Comparison of ENCODE assay signal across 26 mouse cellular contexts in genomic region chr10:79585723-79586122, GRCm38 (mm10). TPM values are rescaled to one million over a fixed set of nuclear protein-coding genes. Genes with fewer than 3 reads are reported as not detected.
DNase-seq lines count a peak whose midpoint lies in the region; ATAC-seq lines count a peak whose summit lies in the region.
"Had no signal": no experiment of that assay in that cellular context is flagged by ENCODE, and none has a peak within 500 bp of the region (broad histone marks: within the 10 kb centered on the region; RNA-seq: fewer than 3 reads in every experiment).

No protein-coding gene starts in this region.

- no peaks in the 10 kb centered on the region for H3K27me3 ChIP-seq in forebrain, embryonic 11.5 days (ENCODE audit: control insufficient read depth, insufficient read depth, low read length)
- peaks cover 6% of the 10 kb centered on the region for H3K27me3 ChIP-seq in forebrain, embryonic 12.5 days
- H3K27me3 ChIP-seq in heart, embryonic 10.5 days (ENCODE audit: insufficient read depth, poor library complexity, severe bottlenecking), result peaks cover 17% of the 10 kb centered on the region
- peaks cover 30% of the 10 kb centered on the region; the same call in 1 of the 2 replicates for H3K27me3 ChIP-seq in heart, embryonic 12.5 days (replicated peaks)
- no peaks in the 10 kb centered on the region for H3K27me3 ChIP-seq in limb, embryonic 15.5 days
- no peaks in the 10 kb centered on the region for H3K27me3 ChIP-seq in limb, embryonic 10.5 days (ENCODE audit: low read depth, poor library complexity, severe bottlenecking)
- H3K27me3 ChIP-seq in hindbrain, embryonic 13.5 days, result no peaks in the 10 kb centered on the region
- H3K27me3 ChIP-seq: embryonic facial prominence, embryonic 12.5 days had no signal

- no peaks in the 10 kb centered on the region for H3K9me3 ChIP-seq in forebrain, embryonic 11.5 days (ENCODE audit: control insufficient read depth, low read length)
- no peaks in the 10 kb centered on the region for H3K9me3 ChIP-seq in forebrain, embryonic 12.5 days
- H3K9me3 ChIP-seq in heart, embryonic 10.5 days, result no peaks in the 10 kb centered on the region
- no peaks in the 10 kb centered on the region for H3K9me3 ChIP-seq in heart, embryonic 12.5 days (replicated peaks)
- no peaks in the 10 kb centered on the region for H3K9me3 ChIP-seq in limb, embryonic 15.5 days
- H3K9me3 ChIP-seq in limb, embryonic 10.5 days (replicated peaks), result no peaks in the 10 kb centered on the region
- no peaks in the 10 kb centered on the region for H3K9me3 ChIP-seq in hindbrain, embryonic 13.5 days
- H3K9me3 ChIP-seq: embryonic facial prominence, embryonic 12.5 days; forebrain, embryonic 10.5 days had no signal

- no peak overlapping the region for H3K9ac ChIP-seq in forebrain, embryonic 11.5 days (ENCODE audit: low read length)
- no peak overlapping the region for H3K9ac ChIP-seq in forebrain, embryonic 12.5 days
- H3K9ac ChIP-seq in heart, embryonic 12.5 days, result no peak overlapping the region
- H3K9ac ChIP-seq in limb, embryonic 15.5 days, result no peak overlapping the region
- no peak overlapping the region for H3K9ac ChIP-seq in hindbrain, embryonic 13.5 days
- H3K9ac ChIP-seq: embryonic facial prominence, embryonic 12.5 days had no signal

- H3K4me3 ChIP-seq in forebrain, embryonic 11.5 days (ENCODE audit: low read depth, low read length), result no peak overlapping the region
- H3K4me3 ChIP-seq in forebrain, embryonic 12.5 days (replicated peaks), result no peak overlapping the region
- H3K4me3 ChIP-seq in heart, embryonic 10.5 days, result no peak overlapping the region
- H3K4me3 ChIP-seq in heart, embryonic 12.5 days, result no peak overlapping the region
- no peak overlapping the region for H3K4me3 ChIP-seq in limb, embryonic 15.5 days
- no peak overlapping the region for H3K4me3 ChIP-seq in limb, embryonic 10.5 days
- H3K4me3 ChIP-seq in hindbrain, embryonic 13.5 days, result no peak overlapping the region
- H3K4me3 ChIP-seq: embryonic facial prominence, embryonic 12.5 days; erythroblast, embryonic 14.5 days; forebrain, embryonic 10.5 days had no signal

- no peaks in the 10 kb centered on the region for H3K4me1 ChIP-seq in forebrain, embryonic 11.5 days (replicated peaks; ENCODE audit: control insufficient read depth, insufficient read depth, low read length)
- no peaks in the 10 kb centered on the region for H3K4me1 ChIP-seq in forebrain, embryonic 12.5 days
- H3K4me1 ChIP-seq in heart, embryonic 10.5 days, result no peaks in the 10 kb centered on the region
- H3K4me1 ChIP-seq in heart, embryonic 12.5 days (replicated peaks), result no peaks in the 10 kb centered on the region
- no peaks in the 10 kb centered on the region for H3K4me1 ChIP-seq in limb, embryonic 15.5 days
- H3K4me1 ChIP-seq in limb, embryonic 10.5 days, result no peaks in the 10 kb centered on the region
- H3K4me1 ChIP-seq in hindbrain, embryonic 13.5 days (replicated peaks), result no peaks in the 10 kb centered on the region
- H3K4me1 ChIP-seq: embryonic facial prominence, embryonic 12.5 days; forebrain, embryonic 10.5 days had no signal

- no peaks in the 10 kb centered on the region for H3K36me3 ChIP-seq in forebrain, embryonic 11.5 days (ENCODE audit: control insufficient read depth, insufficient read depth, low read length)
- no peaks in the 10 kb centered on the region for H3K36me3 ChIP-seq in forebrain, embryonic 12.5 days (replicated peaks)
- H3K36me3 ChIP-seq in heart, embryonic 10.5 days, result no peaks in the 10 kb centered on the region
- H3K36me3 ChIP-seq in heart, embryonic 12.5 days, result no peaks in the 10 kb centered on the region
- H3K36me3 ChIP-seq in limb, embryonic 15.5 days, result no peaks in the 10 kb centered on the region
- H3K36me3 ChIP-seq in limb, embryonic 10.5 days, result no peaks in the 10 kb centered on the region
- H3K36me3 ChIP-seq in hindbrain, embryonic 13.5 days, result no peaks in the 10 kb centered on the region
- H3K36me3 ChIP-seq: embryonic facial prominence, embryonic 12.5 days; forebrain, embryonic 10.5 days had no signal

- no peak overlapping the region for H3K4me2 ChIP-seq in forebrain, embryonic 11.5 days (ENCODE audit: low read depth, low read length, severe bottlenecking)
- H3K4me2 ChIP-seq in forebrain, embryonic 12.5 days, result no peak overlapping the region
- no peak overlapping the region for H3K4me2 ChIP-seq in heart, embryonic 12.5 days
- no peak overlapping the region for H3K4me2 ChIP-seq in limb, embryonic 15.5 days
- H3K4me2 ChIP-seq in hindbrain, embryonic 13.5 days, result no peak overlapping the region
- H3K4me2 ChIP-seq: embryonic facial prominence, embryonic 12.5 days had no signal

- ATAC-seq in forebrain, embryonic 11.5 days (replicated peaks; ENCODE audit: low FRiP score), result no peak
- no peak for ATAC-seq in forebrain, embryonic 12.5 days (ENCODE audit: low FRiP score)
- ATAC-seq in heart, embryonic 12.5 days (ENCODE audit: insufficient number of reproducible peaks, low FRiP score), result no peak
- 0 out of 2 replicates have a peak, but pooled peaks have one; percentile 10 for ATAC-seq in limb, embryonic 15.5 days (ENCODE audit: insufficient number of reproducible peaks, low FRiP score, low TSS enrichment, low read depth)
- ATAC-seq in hindbrain, embryonic 13.5 days (ENCODE audit: low FRiP score), result no peak
- ATAC-seq: forebrain, embryonic 14.5 days; forebrain, embryonic 16.5 days had no signal

- WGBS in forebrain, embryonic 11.5 days, result 95% methylated on average over 5 of the region's 5 CpGs
- WGBS in forebrain, embryonic 12.5 days, result 90% methylated on average over 5 of the region's 5 CpGs
- 87% methylated on average over 5 of the region's 5 CpGs for WGBS in heart, embryonic 10.5 days
- 85% methylated on average over 5 of the region's 5 CpGs for WGBS in heart, embryonic 12.5 days
- 88% methylated on average over 5 of the region's 5 CpGs for WGBS in limb, embryonic 15.5 days
- 96% methylated on average over 5 of the region's 5 CpGs for WGBS in limb, embryonic 10.5 days
- 93% methylated on average over 5 of the region's 5 CpGs for WGBS in hindbrain, embryonic 13.5 days

- peak; percentile 43 for DNase-seq in forebrain, embryonic 11.5 days (ENCODE audit: low spot score)
- DNase-seq in heart, embryonic 10.5 days (ENCODE audit: low spot score), result peak; percentile 66
- no peak for DNase-seq in limb, embryonic 10.5 days (ENCODE audit: low spot score)
- DNase-seq in testis, postnatal 10 days (ENCODE audit: low spot score), result peak; percentile 39
- DNase-seq: adrenal gland, adult 2 months; adrenal gland, postnatal 10 days; adrenal gland, postnatal 25 days; cerebellum, adult 11 months; cerebellum, adult 18-20 months; cerebellum, adult 8-10 months; cerebellum, adult 9-11 months; cerebellum, postnatal 14 days; cerebellum, postnatal 36 days; embryo, embryonic 11 days had no signal

- H3K27ac ChIP-seq in forebrain, embryonic 11.5 days (ENCODE audit: low read depth, low read length), result no peak overlapping the region
- no peak overlapping the region for H3K27ac ChIP-seq in forebrain, embryonic 12.5 days
- H3K27ac ChIP-seq in heart, embryonic 10.5 days, result no peak overlapping the region
- H3K27ac ChIP-seq in heart, embryonic 12.5 days (ENCODE audit: poor library complexity, severe bottlenecking), result no peak overlapping the region
- H3K27ac ChIP-seq in limb, embryonic 15.5 days, result no peak overlapping the region
- H3K27ac ChIP-seq in limb, embryonic 10.5 days, result no peak overlapping the region
- no peak overlapping the region for H3K27ac ChIP-seq in hindbrain, embryonic 13.5 days
- H3K27ac ChIP-seq: embryonic facial prominence, embryonic 12.5 days; forebrain, embryonic 10.5 days had no signal

RNA-seq across cellular contexts. Expression of gene Theg, which starts 1.4 kb away (rescaled TPM):
- not detected in 2 replicates for polyA plus RNA-seq in forebrain, embryonic 11.5 days (2014; fragmentation: Nextera tagmentation; extraction: Ambion mirVana)
- not detected in 2 replicates for polyA plus RNA-seq in forebrain, embryonic 12.5 days (2016; fragmentation: Nextera tagmentation; extraction: Ambion mirVana)
- not detected in 2 replicates for polyA plus RNA-seq in heart, embryonic 10.5 days (2016; fragmentation: Nextera tagmentation; extraction: Ambion mirVana)
- not detected in 2 replicates for polyA plus RNA-seq in heart, embryonic 12.5 days (2016; fragmentation: Nextera tagmentation; extraction: Ambion mirVana)
- polyA plus RNA-seq in limb, embryonic 15.5 days (2015; fragmentation: Nextera tagmentation; extraction: Ambion mirVana), result not detected in 2 replicates
- not detected in 2 replicates for polyA plus RNA-seq in limb, embryonic 10.5 days (2016; fragmentation: Nextera tagmentation; extraction: Ambion mirVana)
- polyA plus RNA-seq in hindbrain, embryonic 13.5 days (2015; fragmentation: Nextera tagmentation; extraction: Ambion mirVana), result not detected in 2 replicates
- polyA plus RNA-seq: adrenal gland, adult 2 months; brain, embryonic 14.5 days; C2C12; embryonic facial prominence, embryonic 12.5 days; embryonic facial prominence, embryonic 14.5 days; erythroblast, embryonic 14.5 days; forebrain, embryonic 10.5 days; forebrain, embryonic 14.5 days; forebrain, embryonic 16.5 days had no signal

RNA-seq across cellular contexts. Expression of gene C2cd4c, which starts 28.1 kb away (rescaled TPM):
- polyA plus RNA-seq in forebrain, embryonic 11.5 days (2014; fragmentation: Nextera tagmentation; extraction: Ambion mirVana), result 0.04 and 0.09 TPM in 2 replicates
- 0.05 TPM in 1 of 2 replicates, not detected in the other for polyA plus RNA-seq in forebrain, embryonic 12.5 days (2016; fragmentation: Nextera tagmentation; extraction: Ambion mirVana)
- polyA plus RNA-seq in heart, embryonic 10.5 days (2016; fragmentation: Nextera tagmentation; extraction: Ambion mirVana), result not detected in 2 replicates
- polyA plus RNA-seq in heart, embryonic 12.5 days (2016; fragmentation: Nextera tagmentation; extraction: Ambion mirVana), result not detected in 2 replicates
- polyA plus RNA-seq in limb, embryonic 15.5 days (2015; fragmentation: Nextera tagmentation; extraction: Ambion mirVana), result not detected in 2 replicates
- not detected in 2 replicates for polyA plus RNA-seq in limb, embryonic 10.5 days (2016; fragmentation: Nextera tagmentation; extraction: Ambion mirVana)
- 0.17 and 0.27 TPM in 2 replicates for polyA plus RNA-seq in hindbrain, embryonic 13.5 days (2015; fragmentation: Nextera tagmentation; extraction: Ambion mirVana)
- polyA plus RNA-seq: embryonic facial prominence, embryonic 14.5 days; erythroblast, embryonic 14.5 days; forebrain, embryonic 10.5 days had no signal

RNA-seq across cellular contexts. Expression of gene Mier2, which starts 30.7 kb away (rescaled TPM):
- 64.4 and 67.7 TPM in 2 replicates for polyA plus RNA-seq in forebrain, embryonic 11.5 days (2014; fragmentation: Nextera tagmentation; extraction: Ambion mirVana)
- polyA plus RNA-seq in forebrain, embryonic 12.5 days (2016; fragmentation: Nextera tagmentation; extraction: Ambion mirVana), result 69.0 and 70.6 TPM in 2 replicates
- 46.6 and 53.9 TPM in 2 replicates for polyA plus RNA-seq in heart, embryonic 10.5 days (2016; fragmentation: Nextera tagmentation; extraction: Ambion mirVana)
- 38.2 and 38.7 TPM in 2 replicates for polyA plus RNA-seq in heart, embryonic 12.5 days (2016; fragmentation: Nextera tagmentation; extraction: Ambion mirVana)
- 65.5 and 66.4 TPM in 2 replicates for polyA plus RNA-seq in limb, embryonic 15.5 days (2015; fragmentation: Nextera tagmentation; extraction: Ambion mirVana)
- 71.3 and 79.8 TPM in 2 replicates for polyA plus RNA-seq in limb, embryonic 10.5 days (2016; fragmentation: Nextera tagmentation; extraction: Ambion mirVana)
- polyA plus RNA-seq in hindbrain, embryonic 13.5 days (2015; fragmentation: Nextera tagmentation; extraction: Ambion mirVana), result 52.4 and 57.1 TPM in 2 replicates

RNA-seq across cellular contexts. Expression of gene Shc2, which starts 52.0 kb away (rescaled TPM):
- polyA plus RNA-seq in forebrain, embryonic 11.5 days (2014; fragmentation: Nextera tagmentation; extraction: Ambion mirVana), result 9.4 and 9.9 TPM in 2 replicates
- polyA plus RNA-seq in forebrain, embryonic 12.5 days (2016; fragmentation: Nextera tagmentation; extraction: Ambion mirVana), result 11.9 and 12.7 TPM in 2 replicates
- 2.7 and 6.3 TPM in 2 replicates for polyA plus RNA-seq in heart, embryonic 10.5 days (2016; fragmentation: Nextera tagmentation; extraction: Ambion mirVana)
- 2.7 and 3.0 TPM in 2 replicates for polyA plus RNA-seq in heart, embryonic 12.5 days (2016; fragmentation: Nextera tagmentation; extraction: Ambion mirVana)
- 7.8 and 10.1 TPM in 2 replicates for polyA plus RNA-seq in limb, embryonic 15.5 days (2015; fragmentation: Nextera tagmentation; extraction: Ambion mirVana)
- polyA plus RNA-seq in limb, embryonic 10.5 days (2016; fragmentation: Nextera tagmentation; extraction: Ambion mirVana), result 7.8 and 8.6 TPM in 2 replicates
- 24.5 and 26.5 TPM in 2 replicates for polyA plus RNA-seq in hindbrain, embryonic 13.5 days (2015; fragmentation: Nextera tagmentation; extraction: Ambion mirVana)
- polyA plus RNA-seq: erythroblast, embryonic 14.5 days had no signal

RNA-seq across cellular contexts. Expression of gene Plpp2, which starts 52.1 kb away (rescaled TPM):
- 14.2 and 15.6 TPM in 2 replicates for polyA plus RNA-seq in forebrain, embryonic 11.5 days (2014; fragmentation: Nextera tagmentation; extraction: Ambion mirVana)
- polyA plus RNA-seq in forebrain, embryonic 12.5 days (2016; fragmentation: Nextera tagmentation; extraction: Ambion mirVana), result 9.2 and 10.6 TPM in 2 replicates
- 16.8 and 24.1 TPM in 2 replicates for polyA plus RNA-seq in heart, embryonic 10.5 days (2016; fragmentation: Nextera tagmentation; extraction: Ambion mirVana)
- polyA plus RNA-seq in heart, embryonic 12.5 days (2016; fragmentation: Nextera tagmentation; extraction: Ambion mirVana), result 12.0 and 12.3 TPM in 2 replicates
- 25.5 and 28.3 TPM in 2 replicates for polyA plus RNA-seq in limb, embryonic 15.5 days (2015; fragmentation: Nextera tagmentation; extraction: Ambion mirVana)
- 26.6 and 29.3 TPM in 2 replicates for polyA plus RNA-seq in limb, embryonic 10.5 days (2016; fragmentation: Nextera tagmentation; extraction: Ambion mirVana)
- 14.5 and 16.5 TPM in 2 replicates for polyA plus RNA-seq in hindbrain, embryonic 13.5 days (2015; fragmentation: Nextera tagmentation; extraction: Ambion mirVana)
